Mouse (Mus musculus): Measurements from ENCODE around the gene Olfr70. TPM values are rescaled to one million over a fixed set of nuclear protein-coding genes. Genes with fewer than 3 reads are reported as not detected.

Gene Olfr70
- total RNA-seq, 2 experiments from 2014 or later: not detected

- peak; percentile 93 for DNase-seq
Measured at GRCm38 (mm10) chr4:43711821-43712220, 11.2 kb upstream of the Olfr70 start.

- DNase-seq: no peak
Measured at GRCm38 (mm10) chr4:43709869-43710268, 9.3 kb upstream of the Olfr70 start, which contains the start of gene Olfr71. Gene Olfr71 (minus strand): TSS chr4:43710255.

GRCm38 (mm10) chr4:43705991-43706390 is 5.4 kb upstream of the Olfr70 start:
- DNase-seq: no peak

- no peak for DNase-seq
Measured at GRCm38 (mm10) chr4:43703851-43704250, 3.2 kb upstream of the Olfr70 start.

GRCm38 (mm10) chr4:43703439-43703838 is 2.8 kb upstream of the Olfr70 start:
- no peak for DNase-seq

GRCm38 (mm10) chr4:43696561-43696960 is 4.0 kb downstream of the Olfr70 start:
- DNase-seq: no peak

- peak; percentile 59 for DNase-seq
Measured at GRCm38 (mm10) chr4:43695249-43695671, 5.3 kb downstream of the Olfr70 start.

GRCm38 (mm10) chr4:43694439-43695248 is 6.0 kb downstream of the Olfr70 start:
- no peak for DNase-seq

GRCm38 (mm10) chr4:43693806-43694241 is 6.8 kb downstream of the Olfr70 start:
- DNase-seq: no peak

GRCm38 (mm10) chr4:43691026-43691425 is 9.6 kb downstream of the Olfr70 start:
- DNase-seq: no peak

- DNase-seq: no peak
Measured at GRCm38 (mm10) chr4:43690021-43690420, 10.6 kb downstream of the Olfr70 start.

- DNase-seq: peak; percentile 35
Measured at GRCm38 (mm10) chr4:43679416-43680043, 21.1 kb downstream of the Olfr70 start.

GRCm38 (mm10) chr4:43678541-43678940 is 22.1 kb downstream of the Olfr70 start:
- DNase-seq: no peak

- DNase-seq: no peak
Measured at GRCm38 (mm10) chr4:43675608-43676007, 25.0 kb downstream of the Olfr70 start.

GRCm38 (mm10) chr4:43674974-43675373 is 25.6 kb downstream of the Olfr70 start:
- no peak for DNase-seq

- DNase-seq: no peak
Measured at GRCm38 (mm10) chr4:43673703-43674102, 26.9 kb downstream of the Olfr70 start.

- peak; percentile 94 for DNase-seq
Measured at GRCm38 (mm10) chr4:43672070-43672469, 28.5 kb downstream of the Olfr70 start.

- DNase-seq: peak; percentile 75
Measured at GRCm38 (mm10) chr4:43669428-43669794, 31.2 kb downstream of the Olfr70 start.

- peak; percentile 89 for DNase-seq
Measured at GRCm38 (mm10) chr4:43668782-43669427, 31.7 kb downstream of the Olfr70 start, which contains the start of the genes Tmem8b and Fam221b. Gene Tmem8b (plus strand): TSS chr4:43668971. Gene Fam221b (minus strand): TSS chr4:43669145.

- DNase-seq: no peak
Measured at GRCm38 (mm10) chr4:43666412-43666811, 34.2 kb downstream of the Olfr70 start.

- DNase-seq: no peak
Measured at GRCm38 (mm10) chr4:43657146-43657545, 43.5 kb downstream of the Olfr70 start.

- peak; percentile 90 for DNase-seq
Measured at GRCm38 (mm10) chr4:43656339-43657109, 44.1 kb downstream of the Olfr70 start, which contains the start of gene Hint2. Gene Hint2 (minus strand): TSS chr4:43656466.

All from gastrocnemius, postnatal 10 days (tissue).